Mouse (Mus musculus) bone marrow, adult 2 months (tissue): ENCODE measurements at regions not wholly inside any gene's neighbourhood (a gene's known extent, or its start where the extent isn't known, plus 50 kb on each side); places are given as distances from the start of the nearest gene placed in this dataset.

ENCODE experiments used
- H3K27ac ChIP-seq: fragments of 200-500 bp; 2 replicates; pipeline ENCODE4 v1.5.1; 2012; ENCODE audit warnings: low read depth, mild to moderate bottlenecking, control low read depth, inconsistent platforms, low read length; ENCODE audit not compliant: control insufficient read depth, poor library complexity, insufficient read depth
- H3K4me1 ChIP-seq: fragments of 200-500 bp; 2 replicates; pipeline ENCODE4 v1.6.1; 2011; ENCODE audit warnings: low read length; ENCODE audit not compliant: control insufficient read depth, insufficient read depth
- H3K4me3 ChIP-seq: fragments of 200-500 bp; replicated peaks from 2 replicates; pipeline ENCODE3; 2011; ENCODE audit warnings: mild to moderate bottlenecking, low read depth, low read length, control low read depth; ENCODE audit not compliant: control insufficient read depth
- CTCF ChIP-seq: fragments of 200-500 bp; IDR thresholded peaks from 2 replicates; pipeline ENCODE4 v1.5.1; 2011; ENCODE audit warnings: low read length, control low read depth; ENCODE audit not compliant: control insufficient read depth, insufficient read depth
- POLR2A ChIP-seq: fragments of 200-500 bp; IDR thresholded peaks from 2 replicates; pipeline ENCODE4 v1.6.1; 2011; ENCODE audit warnings: low read depth, mild to moderate bottlenecking, control low read depth, low read length, borderline replicate concordance; ENCODE audit not compliant: control insufficient read depth
- WGBS: fragments of 180-500 bp; shearing (Covaris S2); methylation state at CpG from one replicate; pipeline ENCODE4 v1.1.7; 2018; 5-methylcytosine and 5-hydroxymethylcytosine counted together

- H3K4me1 ChIP-seq, result no peaks in the 10 kb centered on the region
- H3K4me3 ChIP-seq, result no peak overlapping the region
- TF ChIP-seq POLR2A (no peak), CTCF (no peak)
- no peak overlapping the region for H3K27ac ChIP-seq
- 59% methylated on average over 4 of the region's 4 CpGs for WGBS
These were observed 256.3 kb downstream of the Dysf start for GRCm38 (mm10) chr6:84264681-84265080.

GRCm38 (mm10) chr6:84263686-84264085 lies 255.3 kb downstream of the Dysf start:
- H3K27ac ChIP-seq, result no peak overlapping the region
- TF ChIP-seq POLR2A (no peak), CTCF (no peak)
- H3K4me3 ChIP-seq, result no peak overlapping the region
- H3K4me1 ChIP-seq, result no peaks in the 10 kb centered on the region
- 66% methylated on average over 2 of the region's 2 CpGs for WGBS

- WGBS, result 66% methylated on average over 6 of the region's 6 CpGs
- no peak overlapping the region for H3K27ac ChIP-seq
- TF ChIP-seq CTCF (no peak), POLR2A (no peak)
- no peaks in the 10 kb centered on the region for H3K4me1 ChIP-seq
- H3K4me3 ChIP-seq, result no peak overlapping the region
These were observed 254.4 kb downstream of the Dysf start for GRCm38 (mm10) chr6:84262766-84263165.

- 79% methylated on average over 3 of the region's 3 CpGs for WGBS
- H3K4me1 ChIP-seq, result no peaks in the 10 kb centered on the region
- H3K4me3 ChIP-seq, result no peak overlapping the region
These were observed 253.1 kb downstream of the Dysf start for GRCm38 (mm10) chr6:84261483-84261882.

More at GRCm38 (mm10) chr6:84261483-84261882, 253.1 kb downstream of the Dysf start:
- no peak for TF ChIP-seq CTCF
- TF ChIP-seq POLR2A, result no peak
- no peak overlapping the region for H3K27ac ChIP-seq
